Mouse (Mus musculus) liver, adult 2 months (tissue): Measurements from ENCODE around the gene Gpr4.

Experiments used
- CTCF ChIP-seq: fragments of 200-500 bp; IDR thresholded peaks from 2 replicates; pipeline ENCODE4 v1.5.1; 2011; ENCODE audit warnings: low read depth, low read length, control low read depth
- POLR2A ChIP-seq: fragments of 200-500 bp; IDR thresholded peaks from 2 replicates; pipeline ENCODE4 v1.6.1; 2011; ENCODE audit warnings: low read length, control low read depth; ENCODE audit not compliant: insufficient read depth; ENCODE audit errors: extremely low read depth

GRCm38 (mm10) chr7:19202065-19202850, 10.1 kb upstream of the Gpr4 start:
- TF ChIP-seq POLR2A (no peak), CTCF (no peak)
